Mouse (Mus musculus): Measurements from ENCODE around the gene 4833423E24Rik. TPM values are rescaled to one million over a fixed set of nuclear protein-coding genes. Genes with fewer than 3 reads are reported as not detected.

4833423E24Rik gene
- total RNA-seq (2021), result not detected
- long read RNA-seq, experiment 1, result 0 reads
- long read RNA-seq, experiment 2, result 0 reads

DNA sequence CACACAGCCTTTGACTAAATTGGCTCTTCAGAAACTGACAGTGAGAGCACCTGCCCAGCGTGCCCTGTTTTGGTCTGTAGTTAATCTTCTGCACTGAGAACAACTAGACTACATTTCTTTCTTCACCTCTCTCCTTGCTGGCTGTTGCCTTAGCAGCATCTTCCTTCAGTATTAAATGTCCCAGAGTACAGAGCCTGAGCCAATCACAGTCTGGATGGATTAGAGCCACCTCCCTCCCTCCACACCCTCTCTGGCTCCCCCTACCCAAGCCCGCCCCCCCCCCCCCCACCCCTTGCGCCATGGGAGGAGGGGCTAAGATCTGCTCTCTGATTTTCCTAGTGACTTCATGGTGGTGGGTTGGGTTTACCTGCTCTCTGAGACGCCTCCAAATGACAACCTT lies at the start of gene 4833423E24Rik:
TSS of gene 4833423E24Rik (minus strand) at position 146 of the 400 bp plus-strand sequence.
- no peak for DNase-seq

DNA sequence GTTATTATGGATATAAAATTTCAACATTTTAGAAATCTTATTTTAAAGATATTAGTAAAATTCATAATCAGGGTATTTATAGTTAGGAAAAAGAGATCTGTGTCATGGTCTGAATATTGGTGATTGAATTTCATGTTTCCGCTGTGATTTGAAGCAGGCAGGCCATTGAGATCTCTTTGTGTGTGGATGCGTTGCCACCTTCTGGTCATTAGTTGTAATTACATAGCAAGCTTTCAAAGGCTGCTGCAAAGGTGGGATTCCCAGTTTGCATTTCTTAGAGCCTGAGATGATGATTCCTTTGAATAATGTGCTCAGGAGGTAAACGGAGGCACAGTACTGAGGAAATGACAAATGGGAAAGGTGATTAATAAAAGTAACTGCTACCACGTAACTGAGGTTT lies 42.4 kb upstream of the 4833423E24Rik start:
- no peak for DNase-seq

DNA sequence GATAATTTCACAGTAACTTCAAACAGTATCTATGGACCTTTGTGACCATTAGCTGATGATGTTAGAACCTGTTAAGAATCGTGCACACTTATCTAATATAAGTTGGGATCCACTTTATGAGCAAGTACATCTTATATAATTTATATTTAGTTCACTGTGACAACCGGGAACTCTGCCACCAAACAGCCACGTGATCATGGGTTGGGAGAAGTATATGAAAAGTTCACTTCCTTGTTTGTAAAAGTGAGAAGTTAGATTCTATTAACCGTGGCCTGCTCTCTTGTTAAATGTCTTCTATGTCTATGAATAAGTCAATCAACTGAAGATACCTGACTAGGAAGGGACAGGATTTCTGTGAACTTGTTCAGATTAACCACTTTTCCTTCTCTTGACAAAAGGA lies 41.4 kb upstream of the 4833423E24Rik start:
- DNase-seq, result no peak

DNA sequence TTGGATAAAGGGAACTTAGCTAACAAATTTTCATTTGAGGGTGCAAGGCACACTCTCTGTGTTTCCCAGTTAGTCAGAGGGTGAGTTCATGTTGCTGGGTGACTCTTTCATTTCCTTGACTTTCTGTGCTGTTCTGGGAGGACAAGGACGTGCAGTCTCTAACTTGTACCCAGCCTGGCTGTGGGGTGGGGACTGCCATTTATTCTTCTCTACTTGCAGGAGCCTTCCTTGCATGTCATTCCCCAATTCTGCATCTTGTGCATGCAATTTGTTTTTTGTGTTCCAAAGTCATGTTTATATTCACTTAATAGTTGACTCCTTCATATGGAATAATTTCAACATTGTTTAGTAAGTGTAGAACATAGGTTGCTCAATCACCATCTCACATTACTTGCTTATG lies 36.0 kb upstream of the 4833423E24Rik start:
- DNase-seq, result no peak

DNA sequence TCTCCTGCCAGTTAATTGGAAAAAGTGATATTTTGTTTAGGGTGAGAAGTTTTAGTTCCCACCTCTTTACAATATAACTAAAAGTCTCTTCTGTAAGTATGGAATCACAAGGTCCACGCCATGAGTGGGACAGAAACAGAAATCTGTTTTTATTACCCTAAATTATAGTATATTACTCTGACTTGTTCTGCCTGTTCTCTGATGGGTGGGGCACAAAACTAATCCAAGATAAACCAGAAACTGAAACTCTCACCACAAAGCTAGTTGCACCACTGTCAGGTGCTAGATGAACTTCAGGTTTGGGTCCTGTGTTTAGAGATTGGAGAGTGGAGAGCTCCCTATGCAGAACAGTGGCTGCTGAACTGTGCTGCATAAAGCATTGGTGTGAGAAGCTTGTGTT lies 15.1 kb upstream of the 4833423E24Rik start:
- no peak for DNase-seq

DNA sequence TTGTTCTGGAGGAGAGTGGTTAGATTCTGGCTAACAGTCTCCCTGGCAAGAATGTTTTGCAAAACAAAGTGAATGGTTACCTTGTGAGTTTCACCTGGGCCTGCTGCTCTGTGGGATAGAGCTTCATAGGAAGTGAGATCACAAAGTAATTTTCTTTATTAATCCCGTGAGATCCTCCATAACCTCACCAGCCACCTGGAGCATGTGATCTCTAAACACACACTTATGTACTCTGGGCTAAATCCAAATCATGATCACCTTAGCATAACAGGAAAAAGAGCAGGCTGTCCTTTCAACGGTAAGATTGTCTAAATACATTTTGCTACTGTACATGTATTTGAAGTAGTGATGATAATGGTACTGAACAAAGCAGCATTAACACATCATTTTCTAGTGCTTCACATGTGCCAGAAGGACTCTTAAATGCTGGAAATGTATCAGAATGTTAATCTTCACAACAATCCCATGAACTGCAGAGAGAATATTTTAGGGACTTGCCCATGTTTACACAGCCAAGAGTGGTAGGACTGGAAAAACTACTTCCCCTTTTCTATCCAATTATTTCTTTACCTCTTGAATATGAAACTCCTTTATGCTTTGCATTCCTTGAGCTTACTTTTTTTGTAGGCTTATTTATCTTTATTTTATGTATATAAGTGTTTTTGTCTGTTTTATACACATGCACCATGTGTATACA lies 13.4 kb upstream of the 4833423E24Rik start:
- no peak for DNase-seq

DNA sequence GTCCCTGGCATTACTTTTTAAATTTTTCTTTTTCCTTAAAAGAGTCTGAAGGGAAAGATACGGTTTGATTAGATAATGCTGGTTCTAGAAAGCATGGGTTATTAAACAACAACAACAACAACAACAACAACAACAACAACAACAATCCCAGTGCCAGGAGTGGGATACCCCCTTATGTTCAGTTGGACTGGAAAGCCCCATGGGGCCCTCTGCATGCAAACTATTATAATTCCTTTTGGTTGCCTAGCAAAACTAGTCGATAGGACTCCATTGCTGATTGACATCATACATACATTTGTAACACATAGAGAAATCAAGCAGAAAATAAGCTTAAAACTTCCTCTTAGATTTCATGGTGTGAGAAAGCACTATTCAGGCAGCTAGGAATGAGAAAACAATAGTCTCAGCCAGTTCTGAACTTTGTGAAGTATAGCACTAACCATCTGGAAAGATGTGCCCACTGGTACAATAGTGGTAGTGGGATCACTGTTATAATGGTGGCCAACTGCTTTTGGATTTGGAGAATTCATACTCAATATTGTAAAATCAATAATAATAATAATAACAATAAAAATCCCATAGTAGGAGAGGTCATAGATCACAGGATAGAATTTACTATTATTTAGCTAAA lies 4.2 kb upstream of the 4833423E24Rik start:
- DNase-seq, result no peak

DNA sequence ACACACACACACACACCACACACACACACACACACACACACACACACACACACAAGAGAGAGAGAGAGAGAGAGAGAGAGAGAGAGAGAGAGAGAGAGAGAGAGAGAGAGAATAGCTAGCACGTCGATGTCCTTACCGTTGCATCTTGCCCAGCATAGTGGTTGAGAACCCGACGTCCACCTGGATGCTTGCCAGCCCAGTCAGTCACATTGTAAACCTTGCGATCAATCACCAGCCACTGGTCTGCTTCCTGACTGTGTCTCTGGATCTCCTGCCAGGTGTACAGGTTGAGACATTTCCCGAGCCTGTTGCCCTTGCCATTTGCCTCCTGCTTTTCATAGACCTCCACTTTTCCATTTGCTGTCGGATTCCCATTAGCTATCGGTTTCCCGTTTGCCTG lies 532 bp downstream of the 4833423E24Rik start:
- DNase-seq, result no peak

DNA sequence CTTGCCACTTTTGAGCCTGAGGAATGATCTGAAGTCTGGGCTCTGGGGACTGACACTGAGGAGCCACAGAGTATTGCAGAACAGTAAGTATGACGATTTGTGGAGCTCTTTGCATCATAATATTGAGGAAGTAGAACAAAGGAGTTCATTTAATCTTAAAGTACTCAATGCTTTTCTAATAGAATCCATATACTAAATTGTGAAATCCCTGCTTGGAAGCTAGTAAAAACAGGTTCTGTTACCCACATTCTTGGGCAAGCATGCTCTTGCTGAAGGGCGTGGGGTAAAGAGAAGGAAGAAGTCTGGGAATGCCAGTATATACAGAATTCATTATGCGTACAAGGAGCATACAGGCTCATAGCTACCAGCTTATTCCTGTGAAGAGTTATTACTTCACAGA lies 8.4 kb downstream of the 4833423E24Rik start:
- DNase-seq, result no peak

DNA sequence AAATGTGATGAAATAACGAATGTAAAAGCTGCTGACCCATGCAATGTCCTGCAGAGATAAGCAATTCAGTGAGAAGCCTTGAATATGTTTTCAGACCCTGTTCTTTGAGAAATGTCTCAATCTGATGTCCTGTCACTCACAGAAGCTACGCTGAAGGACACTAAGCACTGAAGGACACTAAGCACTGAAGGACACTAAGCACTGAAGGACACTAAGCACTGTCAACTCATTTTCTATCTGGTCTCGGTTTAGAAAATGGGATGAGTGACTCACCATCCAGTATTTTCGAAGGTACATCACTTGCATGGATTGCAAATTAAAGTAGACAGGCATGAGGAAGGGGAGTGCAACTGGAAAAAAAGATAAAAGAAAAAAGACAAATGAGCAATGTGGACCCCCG lies 28.4 kb downstream of the 4833423E24Rik start:
- DNase-seq, result no peak

DNA sequence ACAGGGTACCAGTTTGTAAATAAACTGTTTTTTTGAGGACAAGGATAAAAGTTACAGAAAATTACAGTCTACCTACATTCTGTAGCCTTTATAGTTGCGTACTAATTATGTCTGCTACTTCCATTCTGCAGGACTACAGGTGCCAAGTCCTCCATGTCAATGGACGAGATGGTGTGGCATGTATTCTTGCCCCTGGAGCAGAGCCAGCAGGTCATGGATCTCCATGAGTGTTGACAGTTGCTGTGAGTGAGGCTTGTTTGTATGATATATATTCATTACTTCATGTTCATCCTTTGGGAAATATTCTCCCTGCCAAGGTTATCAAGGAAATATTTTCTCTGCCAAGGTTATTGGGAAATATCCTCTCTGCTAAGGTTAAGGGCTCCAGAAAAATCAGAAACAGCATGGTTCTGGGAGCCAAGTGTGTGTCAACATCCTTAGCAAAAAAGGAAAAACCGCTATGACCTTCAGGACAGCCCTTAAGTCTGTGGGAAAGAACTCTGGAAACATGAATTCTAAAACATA lies 52.0 kb downstream of the 4833423E24Rik start:
- no peak for DNase-seq

DNA sequence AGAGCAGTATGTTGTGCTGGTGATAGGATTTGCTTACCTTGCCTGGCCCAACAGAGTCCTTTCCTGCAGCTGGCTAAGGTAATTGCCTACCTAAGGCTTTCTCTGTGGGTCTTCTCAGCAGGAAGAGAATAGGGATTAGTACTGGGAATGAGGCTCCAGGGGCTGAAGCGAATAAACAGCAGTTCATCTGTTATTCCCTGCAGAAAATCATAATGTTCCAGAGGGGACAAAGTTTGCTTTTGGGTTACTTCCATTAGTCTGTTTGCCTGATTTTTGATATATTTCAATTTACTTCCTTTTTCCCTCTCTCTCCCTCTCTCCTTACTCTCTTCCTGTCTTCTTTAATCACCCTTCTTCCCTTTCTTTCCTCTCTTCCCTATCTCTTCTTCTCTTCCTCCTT lies 75.3 kb downstream of the 4833423E24Rik start, which contains the start of gene Olfr995:
TSS of gene Olfr995 (minus strand) at position 101 of the 400 bp plus-strand sequence.
- DNase-seq, result no peak

DNA sequence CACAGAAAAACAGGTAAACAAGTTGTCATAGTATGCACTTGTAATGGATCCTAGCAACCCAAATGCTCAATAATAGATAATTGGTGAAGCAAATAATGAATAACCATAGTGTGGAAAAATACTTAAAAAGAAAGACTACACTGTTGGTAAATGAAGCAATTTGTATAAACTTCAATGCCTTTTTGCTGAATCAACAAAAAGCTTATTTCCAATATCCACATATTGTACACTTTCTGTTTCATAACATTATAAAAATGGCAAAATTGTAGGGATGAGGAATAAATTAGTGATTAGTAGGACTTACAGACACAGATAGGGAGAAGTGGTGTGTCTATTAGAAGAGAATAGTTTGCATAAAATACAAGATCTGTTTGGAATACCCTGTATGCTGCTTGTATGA lies 76.3 kb downstream of the 4833423E24Rik start:
- DNase-seq, result no peak

DNA sequence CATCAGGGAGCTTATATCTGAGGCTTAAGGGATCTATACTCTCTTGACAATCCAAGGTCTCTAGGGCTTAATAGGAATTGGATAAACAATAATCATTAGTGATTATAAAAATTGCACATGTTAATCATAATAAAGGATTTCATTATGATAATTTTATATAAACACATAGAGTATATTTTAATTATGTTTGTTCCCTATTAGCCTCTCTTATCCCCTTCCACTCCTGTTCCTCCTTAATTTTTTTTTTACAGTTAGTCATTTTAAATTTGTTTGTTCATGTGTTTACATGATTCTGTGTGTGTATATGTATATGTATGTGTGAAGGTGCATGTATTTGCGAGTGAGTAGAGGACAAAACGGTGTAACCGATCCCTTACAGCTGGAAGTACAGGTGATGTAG lies 82.5 kb downstream of the 4833423E24Rik start, which contains the start of gene Olfr994:
TSS of gene Olfr994 (minus strand) at position 101 of the 400 bp plus-strand sequence.
- DNase-seq, result no peak

Other genes starting within 250 kb of the 4833423E24Rik start
- gene Olfr987, start 179.7 kb downstream of the 4833423E24Rik start, total RNA-seq (2021), result not detected
- gene Olfr988, start 155.8 kb downstream of the 4833423E24Rik start, total RNA-seq (2021), result not detected
- not detected for gene Olfr992, start 109.6 kb downstream of the 4833423E24Rik start, total RNA-seq (2021)
- gene Olfr993, start 104.1 kb downstream of the 4833423E24Rik start, total RNA-seq (2021), result not detected
- gene Olfr994, start 82.6 kb downstream of the 4833423E24Rik start, total RNA-seq (2021), result not detected
- gene Olfr995, start 75.4 kb downstream of the 4833423E24Rik start, total RNA-seq (2021), result not detected
- not detected for gene Olfr996, start 60.2 kb upstream of the 4833423E24Rik start, total RNA-seq (2021)
- gene Olfr998, start 69.9 kb upstream of the 4833423E24Rik start, total RNA-seq (2021), result not detected
- gene Olfr1000, start 92.9 kb upstream of the 4833423E24Rik start, total RNA-seq (2021), result not detected
- not detected for gene Olfr1002, start 131.7 kb upstream of the 4833423E24Rik start, total RNA-seq (2021)
- gene Olfr154, start 145.4 kb upstream of the 4833423E24Rik start, total RNA-seq (2021), result not detected
- gene Olfr1006, start 159.7 kb upstream of the 4833423E24Rik start, total RNA-seq (2021), result not detected
- gene Olfr1008, start 170.4 kb upstream of the 4833423E24Rik start, total RNA-seq (2021), result not detected
- gene Olfr1009, start 196.4 kb upstream of the 4833423E24Rik start, total RNA-seq (2021), result not detected
- not detected for gene Olfr1012, start 243.7 kb upstream of the 4833423E24Rik start, total RNA-seq (2021)
- not detected for gene Olfr1013, start 248.1 kb upstream of the 4833423E24Rik start, total RNA-seq (2021)